Mouse (Mus musculus) thymus, postnatal 14 days (tissue): Measurements from ENCODE around the gene Kcnk13.

Source experiments
- DNase-seq: peaks from one replicate; pipeline ENCODE4 v3.0.0; 2021

Gene Kcnk13

GRCm38 (mm10) chr12:100023821-100024365 is 59.6 kb downstream of the Kcnk13 start:
- DNase-seq: no peak

DNA sequence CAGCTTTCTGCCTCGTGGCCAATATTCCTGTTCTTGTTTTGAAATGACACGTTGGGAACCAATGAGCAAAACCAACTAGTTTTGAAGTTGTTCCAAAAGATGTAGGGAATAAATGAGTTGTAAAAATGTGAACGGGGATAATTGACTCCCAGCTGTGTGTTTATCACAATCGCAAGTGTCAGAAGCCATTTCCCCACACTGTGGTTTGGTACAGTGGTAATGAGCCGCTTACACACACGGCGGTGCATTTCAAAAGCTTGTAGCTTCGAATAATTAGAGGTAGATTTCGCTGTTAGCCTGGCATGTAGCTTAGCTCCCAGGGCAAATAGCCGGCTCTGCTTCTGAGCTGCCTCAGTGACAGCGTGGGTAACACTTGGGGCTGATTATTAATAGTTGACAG is 61.4 kb downstream of the Kcnk13 start:
- no peak for DNase-seq

DNA sequence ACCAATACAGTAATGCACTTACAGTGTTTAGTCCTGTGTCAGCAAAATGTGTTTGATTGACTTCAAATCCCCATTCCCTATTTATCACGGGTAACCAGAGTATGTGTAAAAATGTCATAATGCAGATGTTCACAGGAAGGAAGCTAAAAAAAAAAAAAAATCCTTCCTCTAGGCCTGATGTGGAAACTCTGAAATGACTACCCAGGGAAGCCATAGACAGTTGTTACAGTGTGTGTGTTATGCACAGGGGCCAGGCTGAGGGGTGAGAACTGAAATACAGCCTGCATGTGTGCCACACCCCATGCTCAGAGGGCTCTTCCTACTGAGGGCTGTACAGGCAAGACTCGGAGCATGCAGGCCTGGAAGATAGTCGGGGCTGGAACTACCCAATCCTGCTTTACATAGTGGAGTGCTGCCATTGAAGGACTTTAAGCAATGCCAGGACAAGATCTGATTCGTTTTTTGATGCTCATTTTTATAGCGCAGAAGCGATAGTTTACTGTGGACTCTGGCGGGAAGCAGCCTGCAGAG is 62.5 kb downstream of the Kcnk13 start:
- DNase-seq: no peak

DNA sequence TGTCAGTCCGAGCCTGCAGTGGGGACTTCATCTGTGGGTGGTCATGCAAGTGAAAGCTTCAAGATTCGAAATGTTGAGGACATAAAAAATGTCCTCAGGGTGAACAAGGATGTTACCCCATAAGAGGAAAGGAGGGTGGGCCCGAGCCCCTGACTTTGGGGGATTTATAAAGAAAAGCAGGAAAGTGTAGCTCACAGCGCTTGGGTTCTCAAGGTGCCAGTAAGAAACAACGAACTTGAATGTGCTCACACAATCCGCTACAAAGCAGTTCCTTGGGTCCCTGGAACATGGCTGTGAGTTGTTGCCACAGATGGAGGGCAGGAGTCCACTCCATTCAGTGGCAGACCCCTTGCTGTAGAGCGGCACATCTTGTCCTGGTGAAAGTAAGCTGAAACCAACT is 63.0 kb downstream of the Kcnk13 start:
- no peak for DNase-seq

GRCm38 (mm10) chr12:100031681-100032080 is 67.4 kb downstream of the Kcnk13 start:
- no peak for DNase-seq

DNA sequence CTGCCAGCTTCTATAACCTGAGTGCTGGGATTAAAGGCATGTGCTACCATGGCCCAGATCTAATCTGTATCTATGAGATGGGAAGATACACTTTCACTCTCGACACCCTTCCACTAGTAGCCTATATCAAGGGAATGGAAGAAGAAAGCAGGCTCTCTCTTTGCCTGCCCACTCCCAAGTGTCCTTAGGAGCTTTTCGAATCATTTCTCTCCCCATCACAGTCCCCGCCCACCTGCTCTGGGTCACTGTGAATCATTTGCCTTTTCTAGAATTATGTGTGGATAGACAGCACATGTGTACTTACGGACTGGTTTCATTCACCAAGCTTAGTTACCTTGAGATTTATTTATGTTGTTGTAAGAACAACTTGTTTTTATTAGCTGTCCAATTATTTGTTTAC is 68.2 kb downstream of the Kcnk13 start:
- no peak for DNase-seq

GRCm38 (mm10) chr12:100038741-100039262 is 74.5 kb downstream of the Kcnk13 start:
- no peak for DNase-seq

DNA sequence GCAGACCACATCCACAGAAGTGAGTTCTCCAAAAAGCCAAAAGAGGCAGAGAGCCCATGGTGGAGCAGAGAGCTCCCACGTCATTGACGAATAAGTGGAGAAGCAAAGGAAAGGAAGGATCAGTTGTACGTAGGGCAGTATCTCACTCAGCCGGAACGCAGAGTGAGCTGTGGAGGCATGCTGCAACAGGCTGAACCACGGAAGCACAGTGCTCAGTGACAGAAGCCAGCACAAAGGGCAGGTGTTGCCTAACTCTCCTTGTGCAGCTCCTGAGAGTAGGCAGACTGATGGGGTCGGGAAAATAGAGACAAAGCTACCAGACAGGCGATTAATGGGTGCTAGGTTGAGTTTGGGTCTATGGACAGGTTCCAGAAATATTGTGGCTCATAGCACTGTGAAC is 77.8 kb downstream of the Kcnk13 start:
- no peak for DNase-seq

- DNase-seq: no peak
Measured at GRCm38 (mm10) chr12:100044704-100045103, 80.4 kb downstream of the Kcnk13 start.

- DNase-seq: no peak
Measured at GRCm38 (mm10) chr12:100050552-100050951, 86.3 kb downstream of the Kcnk13 start.

GRCm38 (mm10) chr12:100053617-100054016 is 89.3 kb downstream of the Kcnk13 start:
- no peak for DNase-seq

- DNase-seq: no peak
Measured at GRCm38 (mm10) chr12:100061071-100061470, 96.8 kb downstream of the Kcnk13 start.

GRCm38 (mm10) chr12:100061826-100062225 is 97.5 kb downstream of the Kcnk13 start:
- DNase-seq: no peak

DNA sequence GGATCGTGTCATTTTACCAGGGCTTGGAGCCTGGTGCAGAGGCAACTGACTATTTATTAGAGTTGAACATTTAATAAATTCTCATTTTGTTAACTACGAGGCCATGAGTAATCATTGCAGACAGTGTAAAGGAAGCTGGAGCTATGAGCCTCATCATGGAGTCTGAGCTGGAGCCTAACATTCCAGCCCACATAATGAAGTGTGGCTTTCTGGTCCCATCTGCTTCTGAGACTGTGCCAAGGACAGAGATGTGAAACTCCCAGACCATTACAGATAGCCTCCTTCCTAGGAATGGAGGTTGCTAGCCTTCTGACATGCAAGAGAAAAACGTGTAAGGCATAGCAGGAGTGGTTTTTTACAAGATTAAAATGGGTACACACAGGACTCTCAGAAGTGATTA is 98.3 kb downstream of the Kcnk13 start:
- DNase-seq: no peak

GRCm38 (mm10) chr12:100065109-100065508 is 100.8 kb downstream of the Kcnk13 start:
- no peak for DNase-seq

- peak; percentile 43 for DNase-seq
Measured at GRCm38 (mm10) chr12:100067477-100067876, 103.2 kb downstream of the Kcnk13 start.

- no peak for DNase-seq
Measured at GRCm38 (mm10) chr12:100073201-100073672, 108.9 kb downstream of the Kcnk13 start.

- no peak for DNase-seq
Measured at GRCm38 (mm10) chr12:100075715-100076114, 111.4 kb downstream of the Kcnk13 start.

- no peak for DNase-seq
Measured at GRCm38 (mm10) chr12:100079636-100080286, 115.5 kb downstream of the Kcnk13 start.

DNA sequence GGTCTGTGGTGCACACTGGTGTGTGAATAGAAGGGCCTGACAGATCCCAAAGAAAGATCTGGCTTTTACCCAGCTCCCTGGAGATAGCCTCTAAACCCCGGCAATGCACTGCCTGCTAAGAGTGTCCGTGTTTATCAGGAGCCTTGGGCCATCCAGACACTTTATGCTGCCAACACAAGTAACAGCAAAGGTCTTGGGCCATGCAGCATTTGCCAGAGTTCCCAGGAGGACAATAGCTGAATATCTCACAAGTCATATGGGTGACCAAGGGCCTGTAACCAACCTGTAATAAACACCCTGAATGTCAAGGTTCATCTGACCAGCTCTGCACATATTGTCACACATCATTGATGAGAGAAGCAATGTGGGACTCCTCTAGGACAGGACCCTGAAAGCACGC is 123.7 kb downstream of the Kcnk13 start:
- no peak for DNase-seq

GRCm38 (mm10) chr12:100089265-100089664 is 125.0 kb downstream of the Kcnk13 start:
- DNase-seq: no peak

GRCm38 (mm10) chr12:100090750-100091149 is 126.5 kb downstream of the Kcnk13 start:
- no peak for DNase-seq

GRCm38 (mm10) chr12:100093046-100093445 is 128.7 kb downstream of the Kcnk13 start:
- DNase-seq: no peak

DNA sequence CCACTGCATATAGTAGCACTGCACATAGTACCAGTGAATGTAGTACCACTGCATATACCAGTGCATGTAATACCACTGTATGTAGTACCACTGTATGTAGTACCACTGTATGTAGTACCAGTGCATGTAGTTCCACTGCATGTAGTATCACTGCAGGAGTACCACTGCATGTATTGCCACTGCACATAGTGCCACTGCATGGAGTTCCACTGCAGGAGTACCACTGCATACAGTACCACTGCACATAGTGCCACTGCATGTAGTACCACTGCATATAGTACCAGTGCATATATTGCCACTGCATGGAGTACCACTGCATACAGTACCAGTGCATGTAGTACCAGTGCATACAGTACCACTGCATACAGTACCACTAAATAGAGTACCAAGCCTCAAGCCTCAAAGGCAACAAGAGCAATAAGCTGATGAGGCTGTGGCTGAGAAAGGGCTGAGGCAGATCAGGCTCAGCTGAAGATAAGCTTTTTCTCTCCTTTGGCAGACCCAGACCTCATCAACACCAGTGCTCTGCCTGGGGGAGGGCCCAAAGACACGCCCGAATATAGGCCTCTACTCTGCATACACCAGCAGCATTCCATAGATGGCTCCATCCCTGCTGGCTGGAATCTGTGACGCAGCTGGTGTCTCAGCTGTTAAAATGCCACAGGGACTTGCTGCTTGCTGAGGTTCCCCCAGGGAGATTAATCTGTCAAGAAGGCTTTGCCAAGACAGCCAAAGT is 135.8 kb downstream of the Kcnk13 start:
- DNase-seq: no peak
